Mouse (Mus musculus): ENCODE data around the gene Lhx5. TPM values are rescaled to one million over a fixed set of nuclear protein-coding genes. Genes with fewer than 3 reads are reported as not detected.

The Lhx5 gene
- polyA plus RNA-seq, 1 experiment from 2014 or later, result 0.11 TPM

DNA sequence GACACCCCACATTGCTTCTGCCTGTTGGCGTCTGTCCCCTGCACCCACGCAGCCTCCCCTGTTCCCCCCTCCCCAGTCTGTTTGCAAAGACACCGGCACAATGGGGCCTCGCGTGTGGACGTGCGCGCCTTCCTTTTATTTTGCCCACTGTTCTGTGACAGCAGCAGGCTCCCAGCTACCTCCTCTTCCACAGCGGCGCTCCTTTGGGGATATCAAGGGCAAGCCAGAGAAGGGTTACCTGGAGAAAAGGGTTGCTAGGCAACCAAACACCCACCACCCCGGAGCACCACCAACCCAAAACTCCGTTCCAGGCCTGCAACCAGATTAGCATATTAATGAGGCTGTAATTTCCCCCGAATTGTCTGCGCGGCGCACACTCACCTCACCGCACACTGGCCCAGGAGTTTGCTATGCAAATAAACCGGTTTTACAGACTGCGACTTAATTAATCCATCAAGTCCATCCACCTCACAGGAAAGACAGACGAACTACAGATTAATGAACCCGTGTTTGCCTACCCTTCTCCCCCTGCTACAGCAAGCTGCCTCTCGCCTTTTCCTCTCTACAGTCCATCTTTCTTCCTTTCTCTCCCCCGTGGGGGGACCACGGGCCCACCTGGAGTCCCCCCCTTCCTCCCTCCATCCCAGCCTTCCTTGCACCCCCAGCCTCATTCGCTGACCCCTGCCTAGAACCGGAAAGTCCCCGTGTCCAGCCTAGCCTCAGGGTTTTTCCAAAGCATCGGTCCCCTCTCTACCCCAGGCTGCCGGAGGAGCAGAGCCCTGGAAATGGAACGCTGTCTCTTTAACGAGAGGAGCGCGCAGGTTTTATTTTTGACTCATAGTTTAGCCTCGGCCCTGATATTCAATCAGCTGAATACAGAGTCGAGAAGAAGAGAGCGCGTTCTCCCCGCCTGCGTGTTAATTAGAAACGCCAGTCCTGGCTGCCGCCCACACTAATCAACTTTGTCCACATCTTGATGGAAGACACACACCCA is 21.8 kb upstream of the Lhx5 start:
- no peaks in the 10 kb centered on the region for H3K36me3 ChIP-seq (ENCODE audit: control insufficient read depth, insufficient read depth, low read length)
- WGBS (ENCODE audit: insufficient replicate concordance), result 4% methylated on average over 41 of the region's 41 CpGs
- no peak overlapping the region for H3K27ac ChIP-seq (ENCODE audit: low read depth, low read length)
- ATAC-seq (replicated peaks; ENCODE audit: insufficient number of reproducible peaks, low FRiP score, low TSS enrichment), result no peak
- no peaks in the 10 kb centered on the region for H3K4me1 ChIP-seq (ENCODE audit: control insufficient read depth, insufficient read depth, low read length)
- H3K4me2 ChIP-seq, result peak overlapping the region; percentile 41
- H3K27me3 ChIP-seq (ENCODE audit: control insufficient read depth, insufficient read depth, low read length), result peaks cover 36% of the 10 kb centered on the region
- H3K4me3 ChIP-seq (ENCODE audit: low read depth, low read length), result peak overlapping the region; percentile 3; the same call in 1 of the 2 replicates
- H3K9me3 ChIP-seq (replicated peaks; ENCODE audit: control insufficient read depth, low read length), result 0 out of 2 replicates have a peak, but pooled peaks cover 2% of the 10 kb centered on the region
- no peak overlapping the region for H3K9ac ChIP-seq (ENCODE audit: low read depth, low read length)

DNA sequence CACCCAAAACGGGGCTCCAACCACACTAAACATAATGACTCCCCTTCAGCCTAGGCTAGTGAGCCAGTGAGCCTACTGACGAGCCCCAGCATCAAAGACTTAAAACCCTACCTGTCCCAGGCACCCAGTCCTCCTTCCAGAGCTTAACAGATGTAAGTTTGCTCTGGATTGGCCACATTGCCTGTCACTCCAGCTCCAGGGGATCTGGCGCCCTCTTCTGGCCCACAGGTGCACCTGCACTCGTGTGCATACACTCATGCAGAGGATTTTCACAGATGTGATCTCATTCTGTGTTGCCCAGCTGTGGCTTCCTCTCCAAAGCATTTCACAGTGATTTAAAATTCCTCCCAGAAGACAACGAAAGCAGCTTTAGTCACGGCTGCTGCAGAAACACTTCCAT is 18.1 kb upstream of the Lhx5 start:
- no peak overlapping the region for H3K27ac ChIP-seq (ENCODE audit: low read depth, low read length)
- no peaks in the 10 kb centered on the region for H3K4me1 ChIP-seq (ENCODE audit: control insufficient read depth, insufficient read depth, low read length)
- no peaks in the 10 kb centered on the region for H3K36me3 ChIP-seq (ENCODE audit: control insufficient read depth, insufficient read depth, low read length)
- ATAC-seq (replicated peaks; ENCODE audit: insufficient number of reproducible peaks, low FRiP score, low TSS enrichment), result no peak
- H3K27me3 ChIP-seq (ENCODE audit: control insufficient read depth, insufficient read depth, low read length), result peaks cover 42% of the 10 kb centered on the region
- H3K9ac ChIP-seq (ENCODE audit: low read depth, low read length), result no peak overlapping the region
- H3K9me3 ChIP-seq (replicated peaks; ENCODE audit: control insufficient read depth, low read length), result 0 out of 2 replicates have a peak, but pooled peaks cover 2% of the 10 kb centered on the region
- no peak overlapping the region for H3K4me3 ChIP-seq (ENCODE audit: low read depth, low read length)
- H3K4me2 ChIP-seq, result no peak overlapping the region
- WGBS (ENCODE audit: insufficient replicate concordance), result 78% methylated on average over 6 of the region's 6 CpGs

DNA sequence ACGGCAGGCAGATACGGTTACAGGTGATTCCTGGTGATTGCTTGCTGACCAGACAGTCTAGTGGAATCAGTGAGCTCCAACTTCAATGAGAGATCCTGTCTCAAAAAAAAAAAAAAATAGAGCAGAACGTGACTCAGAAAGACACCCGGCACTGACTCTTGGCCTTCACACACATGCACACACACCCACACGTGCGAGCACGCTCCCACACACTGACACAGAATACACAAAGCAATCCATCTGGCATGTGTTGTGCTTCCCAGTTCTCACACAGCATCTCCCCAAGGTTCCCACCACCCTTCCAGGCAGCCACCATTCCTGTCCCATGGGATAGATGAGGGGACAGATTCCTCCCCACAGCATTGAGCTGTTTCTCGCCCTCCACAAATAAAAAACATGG is 11.4 kb upstream of the Lhx5 start:
- no peaks in the 10 kb centered on the region for H3K9me3 ChIP-seq (replicated peaks; ENCODE audit: control insufficient read depth, low read length)
- H3K4me3 ChIP-seq (ENCODE audit: low read depth, low read length), result no peak overlapping the region
- no peak overlapping the region for H3K4me2 ChIP-seq
- ATAC-seq (replicated peaks; ENCODE audit: insufficient number of reproducible peaks, low FRiP score, low TSS enrichment), result no peak
- H3K27me3 ChIP-seq (ENCODE audit: control insufficient read depth, insufficient read depth, low read length), result peaks cover 66% of the 10 kb centered on the region
- WGBS (ENCODE audit: insufficient replicate concordance), result 77% methylated on average over 8 of the region's 8 CpGs
- H3K9ac ChIP-seq (ENCODE audit: low read depth, low read length), result no peak overlapping the region
- H3K27ac ChIP-seq (ENCODE audit: low read depth, low read length), result no peak overlapping the region
- no peaks in the 10 kb centered on the region for H3K4me1 ChIP-seq (ENCODE audit: control insufficient read depth, insufficient read depth, low read length)
- no peaks in the 10 kb centered on the region for H3K36me3 ChIP-seq (ENCODE audit: control insufficient read depth, insufficient read depth, low read length)

DNA sequence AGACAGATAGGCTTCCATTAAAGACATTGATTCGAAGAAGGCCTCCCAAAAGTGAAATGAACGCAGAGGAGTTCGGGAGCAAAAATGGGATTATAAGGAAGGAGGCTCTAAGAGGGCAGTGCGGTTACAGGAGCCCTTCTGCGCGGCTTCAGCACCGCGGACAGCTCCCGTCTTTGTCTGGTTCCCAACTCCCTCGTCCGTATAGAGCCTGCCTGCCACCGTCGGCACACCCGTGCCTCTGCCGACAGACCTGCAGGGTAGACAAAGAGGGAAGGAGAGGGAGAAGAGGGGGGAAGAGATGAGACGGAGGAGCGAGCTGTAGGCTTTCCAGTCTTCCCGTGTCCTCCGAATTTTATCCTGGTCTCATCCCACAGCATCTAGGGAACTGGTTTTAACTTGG is 7.5 kb upstream of the Lhx5 start:
- 1% methylated on average over 19 of the region's 19 CpGs for WGBS (ENCODE audit: insufficient replicate concordance)
- no peak overlapping the region for H3K4me2 ChIP-seq
- no peak overlapping the region for H3K27ac ChIP-seq (ENCODE audit: low read depth, low read length)
- H3K9ac ChIP-seq (ENCODE audit: low read depth, low read length), result no peak overlapping the region
- peaks cover 86% of the 10 kb centered on the region for H3K27me3 ChIP-seq (ENCODE audit: control insufficient read depth, insufficient read depth, low read length)
- no peaks in the 10 kb centered on the region for H3K4me1 ChIP-seq (ENCODE audit: control insufficient read depth, insufficient read depth, low read length)
- H3K36me3 ChIP-seq (ENCODE audit: control insufficient read depth, insufficient read depth, low read length), result no peaks in the 10 kb centered on the region
- H3K4me3 ChIP-seq (ENCODE audit: low read depth, low read length), result no peak overlapping the region
- ATAC-seq (replicated peaks; ENCODE audit: insufficient number of reproducible peaks, low FRiP score, low TSS enrichment), result no peak
- H3K9me3 ChIP-seq (replicated peaks; ENCODE audit: control insufficient read depth, low read length), result no peaks in the 10 kb centered on the region

DNA sequence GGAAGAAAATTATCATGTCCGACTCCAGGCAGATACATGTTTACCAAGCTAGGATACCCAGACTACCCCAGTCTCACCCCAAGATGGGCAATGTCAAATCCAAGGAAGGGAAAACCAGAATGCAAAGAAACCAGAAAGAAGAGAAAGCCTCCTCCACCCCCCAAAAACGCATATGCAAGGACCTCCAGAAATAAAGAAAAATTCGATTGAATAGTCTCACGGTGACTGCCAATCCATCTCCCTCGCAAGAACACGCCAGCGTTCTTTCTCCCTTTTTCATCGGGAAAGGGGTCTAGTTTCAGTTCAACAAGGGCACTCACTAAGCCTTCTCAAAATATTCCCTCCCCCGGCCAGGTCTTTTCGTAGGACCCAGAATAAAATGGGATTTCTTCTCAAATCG is 6.8 kb upstream of the Lhx5 start:
- Histone ChIP-seq H3K4me1 (ENCODE audit: control insufficient read depth, insufficient read depth, low read length) (no peaks in the 10 kb centered on the region), H3K27me3 (ENCODE audit: control insufficient read depth, insufficient read depth, low read length) (peaks cover 87% of the 10 kb centered on the region), H3K4me2 (no peak overlapping the region), H3K36me3 (ENCODE audit: control insufficient read depth, insufficient read depth, low read length) (no peaks in the 10 kb centered on the region), H3K9me3 (replicated peaks; ENCODE audit: control insufficient read depth, low read length) (no peaks in the 10 kb centered on the region), H3K27ac (ENCODE audit: low read depth, low read length) (no peak overlapping the region), H3K9ac (ENCODE audit: low read depth, low read length) (no peak overlapping the region), H3K4me3 (ENCODE audit: low read depth, low read length) (no peak overlapping the region)
- 2% methylated on average over 11 of the region's 11 CpGs for WGBS (ENCODE audit: insufficient replicate concordance)
- ATAC-seq (replicated peaks; ENCODE audit: insufficient number of reproducible peaks, low FRiP score, low TSS enrichment), result no peak

DNA sequence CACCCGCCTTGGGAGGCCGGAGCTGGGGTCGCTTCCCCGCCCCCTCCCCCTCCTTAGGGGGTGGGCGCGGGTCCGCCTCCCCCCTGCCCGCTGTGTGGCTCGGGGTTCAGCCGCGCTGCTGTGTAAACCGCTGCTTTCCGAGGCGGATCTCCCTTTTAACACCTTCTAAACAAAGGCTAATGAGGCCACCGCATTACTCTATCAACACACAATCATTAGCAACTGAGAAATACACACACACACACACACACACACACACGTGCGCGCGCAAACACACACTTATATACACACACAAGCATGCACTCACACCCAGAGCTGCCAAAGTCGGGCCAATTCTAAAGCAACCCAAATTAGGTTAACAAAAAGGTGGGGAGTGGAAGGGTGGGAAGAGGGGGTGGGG is 5.8 kb upstream of the Lhx5 start:
- H3K4me3 ChIP-seq (ENCODE audit: low read depth, low read length), result no peak overlapping the region
- WGBS (ENCODE audit: insufficient replicate concordance), result 1% methylated on average over 19 of the region's 20 CpGs
- no peak overlapping the region for H3K4me2 ChIP-seq
- H3K27me3 ChIP-seq (ENCODE audit: control insufficient read depth, insufficient read depth, low read length), result peaks cover 91% of the 10 kb centered on the region
- H3K36me3 ChIP-seq (ENCODE audit: control insufficient read depth, insufficient read depth, low read length), result no peaks in the 10 kb centered on the region
- H3K9ac ChIP-seq (ENCODE audit: low read depth, low read length), result no peak overlapping the region
- no peak overlapping the region for H3K27ac ChIP-seq (ENCODE audit: low read depth, low read length)
- H3K4me1 ChIP-seq (ENCODE audit: control insufficient read depth, insufficient read depth, low read length), result no peaks in the 10 kb centered on the region
- no peak for ATAC-seq (replicated peaks; ENCODE audit: insufficient number of reproducible peaks, low FRiP score, low TSS enrichment)
- no peaks in the 10 kb centered on the region for H3K9me3 ChIP-seq (replicated peaks; ENCODE audit: control insufficient read depth, low read length)

DNA sequence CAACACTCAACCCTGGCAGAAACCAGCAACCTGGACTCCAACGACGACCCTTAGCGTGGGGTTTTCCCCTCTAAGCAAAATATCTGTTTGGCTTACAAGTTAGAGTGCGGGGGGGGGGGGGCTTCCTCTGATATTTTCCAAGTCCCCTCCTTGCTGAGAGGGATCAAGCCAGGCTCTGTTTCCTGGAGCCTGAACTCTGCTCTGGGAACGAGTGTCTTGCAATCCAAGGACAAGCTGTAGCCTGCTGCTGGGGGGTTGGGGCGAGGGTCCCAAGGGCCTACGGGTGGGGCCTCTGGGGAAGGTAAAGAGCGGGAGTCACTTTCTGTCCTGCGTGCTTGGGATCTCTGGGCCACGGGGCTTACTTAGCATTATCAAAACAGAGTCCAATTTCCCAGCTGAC is 4.9 kb upstream of the Lhx5 start:
- no peak overlapping the region for H3K27ac ChIP-seq (ENCODE audit: low read depth, low read length)
- H3K9ac ChIP-seq (ENCODE audit: low read depth, low read length), result no peak overlapping the region
- H3K27me3 ChIP-seq (ENCODE audit: control insufficient read depth, insufficient read depth, low read length), result peaks cover 92% of the 10 kb centered on the region
- no peak overlapping the region for H3K4me3 ChIP-seq (ENCODE audit: low read depth, low read length)
- 1% methylated on average over 10 of the region's 10 CpGs for WGBS (ENCODE audit: insufficient replicate concordance)
- H3K4me2 ChIP-seq, result no peak overlapping the region
- ATAC-seq (replicated peaks; ENCODE audit: insufficient number of reproducible peaks, low FRiP score, low TSS enrichment), result no peak
- no peaks in the 10 kb centered on the region for H3K9me3 ChIP-seq (replicated peaks; ENCODE audit: control insufficient read depth, low read length)
- H3K36me3 ChIP-seq (ENCODE audit: control insufficient read depth, insufficient read depth, low read length), result no peaks in the 10 kb centered on the region
- H3K4me1 ChIP-seq (ENCODE audit: control insufficient read depth, insufficient read depth, low read length), result no peaks in the 10 kb centered on the region

DNA sequence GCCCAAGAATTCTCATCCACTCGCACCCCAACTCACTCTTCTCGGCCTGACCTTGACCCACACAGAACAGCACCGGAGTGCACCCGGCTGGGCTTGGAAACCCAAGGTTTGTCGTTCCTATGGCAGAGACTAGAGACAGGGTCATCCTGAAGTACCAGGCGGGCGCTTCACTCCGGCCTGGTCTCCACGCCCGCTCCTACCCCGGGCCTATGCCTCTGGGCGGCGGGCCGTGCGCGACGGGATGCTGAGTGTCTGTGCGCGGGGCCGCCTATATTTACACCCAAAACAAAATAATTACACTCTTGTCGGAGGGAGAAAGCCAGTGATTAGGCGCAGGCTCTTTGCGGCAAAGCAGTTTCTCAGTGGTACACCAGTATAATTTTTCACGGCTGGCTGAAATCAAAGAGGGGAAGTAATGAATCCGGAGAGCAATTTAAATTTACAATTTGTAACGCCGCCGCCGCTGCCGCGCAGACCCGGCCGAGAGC is 4.0 kb upstream of the Lhx5 start:
- WGBS (ENCODE audit: insufficient replicate concordance), result 1% methylated on average over 33 of the region's 33 CpGs
- H3K4me3 ChIP-seq (ENCODE audit: low read depth, low read length), result no peak overlapping the region
- peaks cover 92% of the 10 kb centered on the region for H3K27me3 ChIP-seq (ENCODE audit: control insufficient read depth, insufficient read depth, low read length)

More for the DNA sequence above, 4.0 kb upstream of the Lhx5 start:
- no peaks in the 10 kb centered on the region for H3K36me3 ChIP-seq (ENCODE audit: control insufficient read depth, insufficient read depth, low read length)
- no peak overlapping the region for H3K9ac ChIP-seq (ENCODE audit: low read depth, low read length)
- no peak for ATAC-seq (replicated peaks; ENCODE audit: insufficient number of reproducible peaks, low FRiP score, low TSS enrichment)
- no peaks in the 10 kb centered on the region for H3K9me3 ChIP-seq (replicated peaks; ENCODE audit: control insufficient read depth, low read length)
- H3K27ac ChIP-seq (ENCODE audit: low read depth, low read length), result no peak overlapping the region
- H3K4me2 ChIP-seq, result no peak overlapping the region
- H3K4me1 ChIP-seq (ENCODE audit: control insufficient read depth, insufficient read depth, low read length), result no peaks in the 10 kb centered on the region

Measured in heart, embryonic 11.5 days (tissue).